Mouse (Mus musculus): ENCODE measurements around the gene Hist2h3c2. TPM values are rescaled to one million over a fixed set of nuclear protein-coding genes. Genes with fewer than 3 reads are reported as not detected.
A peak's percentile ranks its signal among the peaks of the same experiment; 100 is the strongest.
"Not testable (repeated sequence)": the region's sequence is repeated elsewhere in the genome, so short reads cannot be mapped to it uniquely, and the experiment has no call there.

Gene Hist2h3c2
- polyA plus RNA-seq, 1 experiment from 2014 or later: 4.7 TPM

DNA sequence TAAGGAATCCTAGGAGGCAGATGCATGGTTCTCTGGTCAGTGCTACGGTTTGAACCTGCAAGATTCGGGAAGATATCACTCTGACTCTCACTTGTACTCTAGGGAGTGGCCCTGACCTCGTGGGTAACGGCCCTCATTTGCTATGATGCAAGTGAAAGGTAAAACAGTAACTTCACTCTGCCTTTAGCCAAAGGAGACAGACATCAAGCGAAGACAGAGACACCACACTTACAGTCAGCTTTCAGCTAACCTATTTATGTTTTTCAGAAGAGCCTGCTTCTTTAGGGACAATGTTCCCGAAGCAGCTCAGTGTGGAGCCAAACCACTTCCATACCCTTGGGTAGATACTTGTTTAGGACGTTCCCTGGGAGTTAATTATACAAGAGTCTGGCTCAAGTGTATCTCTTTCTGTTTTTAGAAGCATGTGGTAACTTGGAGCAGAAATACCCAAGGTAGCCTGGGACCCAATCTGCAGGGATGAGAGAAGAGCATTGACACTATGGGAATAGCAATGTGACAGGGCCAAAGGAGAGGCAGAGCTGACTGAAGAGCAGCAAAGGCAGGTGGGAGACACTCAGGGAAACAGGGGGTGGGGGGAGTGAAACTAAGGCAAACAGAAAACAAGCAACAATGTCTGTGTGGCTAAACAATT, 5.1 kb upstream of the Hist2h3c2 start:
- H3K36me3 ChIP-seq: no peaks in the 10 kb centered on the region
- H3K27me3 ChIP-seq: no peaks in the 10 kb centered on the region
- H3K9me3 ChIP-seq (replicated peaks): no peaks in the 10 kb centered on the region
- ATAC-seq (ENCODE audit: insufficient number of reproducible peaks, low FRiP score, low TSS enrichment, low read depth): no peak
- WGBS: 75% methylated on average over 7 of the region's 7 CpGs
- H3K4me3 ChIP-seq (replicated peaks): peak overlapping the region; percentile 54
- 0 out of 2 replicates have a peak overlapping the region, but pooled peaks have one; percentile 64 for H3K9ac ChIP-seq
- H3K27ac ChIP-seq (replicated peaks): peak overlapping the region; percentile 99
- H3K4me2 ChIP-seq (replicated peaks): peak overlapping the region; percentile 60
- peaks cover 30% of the 10 kb centered on the region for H3K4me1 ChIP-seq

DNA sequence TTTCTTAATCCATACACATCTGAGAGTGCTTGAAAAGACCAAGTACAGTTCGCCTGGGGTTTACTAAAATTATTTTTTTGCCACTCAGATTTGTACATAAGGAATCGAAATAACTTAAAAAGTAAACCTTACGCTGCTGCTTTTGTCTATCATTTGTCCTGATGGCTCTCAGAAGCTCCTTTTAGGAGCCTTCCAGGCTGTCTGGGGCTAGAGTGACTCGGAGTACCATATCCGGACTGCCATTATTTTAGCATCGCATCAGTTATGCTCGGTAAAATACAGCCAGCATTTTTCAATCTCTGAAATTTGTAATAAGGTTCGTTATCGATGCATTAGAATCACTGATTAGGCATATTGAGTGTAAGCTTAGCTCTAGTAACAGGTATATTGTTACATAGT, 1.9 kb upstream of the Hist2h3c2 start:
- Histone ChIP-seq H3K27ac (replicated peaks) (peak overlapping the region; percentile 91), H3K9me3 (replicated peaks) (no peaks in the 10 kb centered on the region), H3K4me3 (replicated peaks) (peak overlapping the region; percentile 32), H3K4me2 (replicated peaks) (peak overlapping the region; percentile 39), H3K9ac (peak overlapping the region; percentile 18; the same call in 1 of the 2 replicates), H3K27me3 (no peaks in the 10 kb centered on the region), H3K36me3 (no peaks in the 10 kb centered on the region), H3K4me1 (peaks cover 34% of the 10 kb centered on the region)
- 76% methylated on average over 9 of the region's 9 CpGs for WGBS
- no peak for ATAC-seq (ENCODE audit: insufficient number of reproducible peaks, low FRiP score, low TSS enrichment, low read depth)

DNA sequence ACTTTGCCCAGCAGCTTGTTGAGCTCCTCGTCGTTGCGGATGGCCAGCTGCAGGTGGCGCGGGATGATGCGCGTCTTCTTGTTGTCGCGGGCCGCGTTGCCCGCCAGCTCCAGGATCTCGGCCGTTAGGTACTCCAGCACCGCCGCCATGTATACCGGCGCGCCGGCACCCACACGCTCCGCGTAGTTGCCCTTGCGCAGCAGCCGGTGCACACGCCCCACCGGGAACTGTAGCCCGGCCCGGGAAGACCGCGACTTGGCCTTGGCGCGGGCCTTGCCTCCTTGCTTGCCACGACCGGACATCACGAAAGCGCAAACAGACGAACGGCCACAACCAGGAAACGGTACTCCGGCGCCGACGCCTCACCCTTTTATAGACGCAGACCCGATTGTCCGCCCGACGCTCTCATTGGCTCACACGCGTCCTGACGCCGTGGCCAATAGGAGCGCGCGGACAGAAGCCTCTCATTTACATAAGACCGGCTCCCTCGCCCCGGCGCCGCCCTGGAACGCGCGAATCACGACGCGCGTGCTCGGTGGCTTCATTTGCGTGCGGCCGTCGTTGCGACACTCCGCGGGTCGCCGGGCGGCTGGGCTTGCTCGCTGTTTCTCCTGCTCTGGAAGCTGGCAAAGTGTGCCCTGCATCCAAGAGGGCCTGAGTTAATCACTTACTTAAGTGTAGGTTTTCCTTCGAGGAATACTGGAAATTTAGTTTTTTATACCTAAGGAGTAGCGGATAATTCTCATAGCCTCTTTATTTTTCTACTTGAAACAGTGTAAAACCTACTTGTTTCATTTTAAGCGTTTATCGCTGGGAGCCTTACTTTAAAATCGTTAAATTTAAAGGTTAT, 1.2 kb upstream of the Hist2h3c2 start, which contains the start of gene Hist2h2aa2:
TSS of gene Hist2h2aa2 (minus strand) at position 328 of the 850 bp plus-strand sequence.
- 3% methylated on average over 31 of the region's 85 CpGs for WGBS
- H3K36me3 ChIP-seq; H3K9me3 ChIP-seq (replicated peaks); H3K27me3 ChIP-seq: not testable (repeated sequence)
- Histone ChIP-seq H3K4me2 (replicated peaks) (peak within 1 kb of the TSS; percentile 39), H3K9ac (peak within 1 kb of the TSS; percentile 18; the same call in 1 of the 2 replicates), H3K4me3 (replicated peaks) (peak within 1 kb of the TSS; percentile 38), H3K4me1 (peaks cover 34% of the 10 kb centered on the region), H3K27ac (replicated peaks) (peak within 1 kb of the TSS; percentile 91)
- peak; percentile 89 for ATAC-seq (ENCODE audit: insufficient number of reproducible peaks, low FRiP score, low TSS enrichment, low read depth)

DNA sequence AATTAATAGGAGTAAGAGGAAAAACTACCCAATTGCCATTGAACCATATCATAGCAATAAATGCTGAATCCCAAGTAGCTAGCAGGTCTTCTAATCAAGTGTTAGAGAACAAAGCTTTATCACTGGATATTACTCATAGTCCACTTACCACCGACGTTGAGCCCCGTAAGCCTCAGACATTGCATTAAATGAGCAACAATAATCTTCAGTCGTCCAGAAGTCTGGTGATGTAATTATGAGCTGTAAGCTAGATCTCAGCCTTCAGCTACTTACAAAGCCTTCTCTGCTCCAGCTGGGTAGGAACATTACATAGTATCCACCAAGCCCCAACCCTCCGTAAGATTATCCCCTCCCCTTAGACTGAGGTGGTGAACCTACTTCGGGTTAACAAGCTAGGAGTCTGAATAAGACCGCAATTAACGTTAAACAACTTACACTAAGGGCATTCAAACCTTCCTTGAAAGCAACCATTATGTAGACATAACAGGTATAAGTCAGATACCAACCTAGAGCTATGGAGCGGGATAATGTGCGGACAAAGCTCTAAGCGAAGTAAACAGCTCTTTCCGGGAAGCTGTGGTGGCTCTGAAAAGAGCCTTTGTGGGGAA, 919 bp downstream of the Hist2h3c2 start:
- Histone ChIP-seq H3K27me3 (no peaks in the 10 kb centered on the region), H3K4me3 (replicated peaks) (peak overlapping the region; percentile 45), H3K9me3 (replicated peaks) (no peaks in the 10 kb centered on the region), H3K4me2 (replicated peaks) (peak overlapping the region; percentile 50), H3K9ac (peak overlapping the region; percentile 44), H3K36me3 (no peaks in the 10 kb centered on the region), H3K4me1 (peaks cover 25% of the 10 kb centered on the region), H3K27ac (replicated peaks) (peak overlapping the region; percentile 80)
- ATAC-seq (ENCODE audit: insufficient number of reproducible peaks, low FRiP score, low TSS enrichment, low read depth): no peak
- WGBS: 1% methylated on average over 12 of the region's 12 CpGs

DNA sequence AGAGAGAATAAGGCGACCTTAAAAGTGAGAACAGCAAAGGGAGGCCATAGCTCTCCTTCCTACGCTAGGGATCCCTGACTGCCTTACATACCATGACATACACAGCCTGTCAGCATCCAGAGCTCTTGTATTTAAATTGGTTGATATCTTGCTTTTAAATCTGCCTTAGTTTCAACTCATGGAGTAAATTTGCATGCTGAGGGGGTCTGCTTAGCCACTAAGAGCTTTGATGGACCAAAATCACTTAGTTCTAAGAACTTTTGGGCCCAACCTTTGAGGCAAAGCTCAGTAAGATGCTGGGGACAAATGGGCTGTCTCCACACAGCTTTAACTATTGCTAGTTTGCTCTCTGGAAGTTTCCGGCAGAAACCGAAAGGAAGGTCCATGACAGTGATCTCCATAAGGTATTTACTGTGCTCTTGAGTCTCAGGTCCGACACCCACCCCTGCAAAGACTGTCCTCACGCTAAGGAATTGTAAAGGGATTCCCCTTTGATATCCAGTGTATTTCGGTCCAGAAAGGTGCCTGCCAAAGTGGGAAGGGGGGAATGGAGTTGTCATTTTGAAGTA, 1.5 kb downstream of the Hist2h3c2 start:
- H3K4me1 ChIP-seq: peaks cover 21% of the 10 kb centered on the region
- H3K4me2 ChIP-seq (replicated peaks): peak overlapping the region; percentile 50
- no peaks in the 10 kb centered on the region for H3K36me3 ChIP-seq
- no peaks in the 10 kb centered on the region for H3K27me3 ChIP-seq
- H3K9me3 ChIP-seq (replicated peaks): no peaks in the 10 kb centered on the region
- H3K27ac ChIP-seq (replicated peaks): peak overlapping the region; percentile 65
- ATAC-seq (ENCODE audit: insufficient number of reproducible peaks, low FRiP score, low TSS enrichment, low read depth): no peak
- H3K4me3 ChIP-seq (replicated peaks): peak overlapping the region; percentile 45
- WGBS: 12% methylated on average over 7 of the region's 7 CpGs
- peak overlapping the region; percentile 44 for H3K9ac ChIP-seq

DNA sequence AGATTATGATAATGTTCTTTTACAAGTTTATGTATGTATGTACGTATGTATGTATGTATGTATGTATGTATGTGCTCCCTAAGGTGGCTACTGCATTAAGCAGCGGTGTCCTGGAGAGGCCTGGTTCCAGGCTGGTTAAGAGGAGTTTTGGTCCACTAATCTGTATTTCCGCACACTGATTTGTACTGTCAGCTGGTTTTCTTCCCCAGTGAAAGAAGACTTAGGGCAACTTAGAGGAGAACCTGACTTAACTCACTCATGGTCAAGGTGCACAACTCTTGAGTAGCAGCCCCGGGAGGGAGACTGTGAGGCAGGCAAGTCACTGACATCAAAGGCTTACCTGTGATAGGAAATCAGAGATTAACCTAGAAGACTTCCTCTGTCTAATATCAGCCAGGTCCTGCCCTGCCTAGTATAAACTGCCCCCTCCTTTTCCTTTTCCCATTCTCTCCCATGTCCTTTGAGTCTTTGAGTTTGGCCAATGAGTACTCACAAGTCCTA, 2.0 kb downstream of the Hist2h3c2 start:
- Histone ChIP-seq H3K27ac (replicated peaks) (no peak overlapping the region), H3K4me3 (replicated peaks) (peak overlapping the region; percentile 45), H3K4me2 (replicated peaks) (peak overlapping the region; percentile 50), H3K9me3 (replicated peaks) (no peaks in the 10 kb centered on the region), H3K36me3 (no peaks in the 10 kb centered on the region), H3K27me3 (no peaks in the 10 kb centered on the region), H3K9ac (peak overlapping the region; percentile 44; the same call in 1 of the 2 replicates), H3K4me1 (peaks cover 19% of the 10 kb centered on the region)
- no peak for ATAC-seq (ENCODE audit: insufficient number of reproducible peaks, low FRiP score, low TSS enrichment, low read depth)
- WGBS: 70% methylated on average over 4 of the region's 4 CpGs

DNA sequence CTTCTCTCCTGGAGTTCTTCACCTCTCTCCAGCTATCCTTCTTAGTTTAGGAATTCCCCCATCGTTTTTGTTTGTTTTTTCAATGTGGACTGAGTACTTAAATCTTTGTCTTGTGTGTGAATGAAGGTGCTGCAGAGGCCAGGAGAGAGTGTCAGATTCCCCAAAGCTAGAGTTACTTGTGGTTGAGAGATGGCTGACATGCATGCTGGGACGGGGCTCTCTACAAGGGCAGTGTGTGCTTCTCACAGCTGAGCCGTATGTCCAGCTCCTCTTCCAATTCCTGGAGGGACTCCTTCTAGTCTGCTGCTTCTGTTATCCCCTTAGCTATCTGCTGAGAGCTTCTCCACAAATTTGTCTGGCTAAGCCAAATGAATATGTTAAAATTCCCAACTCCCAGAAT, 3.1 kb downstream of the Hist2h3c2 start:
- Histone ChIP-seq H3K9me3 (replicated peaks) (no peaks in the 10 kb centered on the region), H3K4me2 (replicated peaks) (no peak overlapping the region), H3K4me3 (replicated peaks) (no peak overlapping the region), H3K27ac (replicated peaks) (no peak overlapping the region), H3K36me3 (no peaks in the 10 kb centered on the region), H3K27me3 (no peaks in the 10 kb centered on the region), H3K4me1 (peaks cover 16% of the 10 kb centered on the region), H3K9ac (no peak overlapping the region)
- ATAC-seq (ENCODE audit: insufficient number of reproducible peaks, low FRiP score, low TSS enrichment, low read depth): no peak
- 53% methylated on average over 3 of the region's 3 CpGs for WGBS

DNA sequence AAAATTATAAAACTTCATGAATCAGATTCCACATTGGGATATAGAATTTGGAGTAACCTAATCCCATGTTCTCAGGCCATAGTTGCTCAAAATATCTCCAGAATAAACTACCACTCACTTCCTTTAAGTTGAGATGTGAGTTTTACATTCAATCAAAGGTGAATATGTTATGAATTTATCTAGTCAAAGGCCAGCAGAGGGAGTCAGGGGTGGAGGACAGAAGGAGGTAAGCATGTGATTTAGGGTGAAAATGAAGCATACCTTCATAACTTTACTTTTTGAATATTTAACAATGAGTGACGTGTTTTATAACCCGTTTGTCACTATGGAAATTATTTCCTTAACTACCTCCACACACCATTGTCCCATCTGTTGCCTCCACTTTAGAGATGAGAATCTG, 4.0 kb downstream of the Hist2h3c2 start:
- peaks cover 14% of the 10 kb centered on the region for H3K4me1 ChIP-seq
- H3K27ac ChIP-seq (replicated peaks): no peak overlapping the region
- H3K27me3 ChIP-seq: no peaks in the 10 kb centered on the region
- no peaks in the 10 kb centered on the region for H3K9me3 ChIP-seq (replicated peaks)
- H3K4me3 ChIP-seq (replicated peaks): no peak overlapping the region
- no peak overlapping the region for H3K4me2 ChIP-seq (replicated peaks)
- H3K36me3 ChIP-seq: no peaks in the 10 kb centered on the region
- no peak for ATAC-seq (ENCODE audit: insufficient number of reproducible peaks, low FRiP score, low TSS enrichment, low read depth)
- WGBS: 92% methylated on average over 2 of the region's 2 CpGs
- H3K9ac ChIP-seq: no peak overlapping the region

DNA sequence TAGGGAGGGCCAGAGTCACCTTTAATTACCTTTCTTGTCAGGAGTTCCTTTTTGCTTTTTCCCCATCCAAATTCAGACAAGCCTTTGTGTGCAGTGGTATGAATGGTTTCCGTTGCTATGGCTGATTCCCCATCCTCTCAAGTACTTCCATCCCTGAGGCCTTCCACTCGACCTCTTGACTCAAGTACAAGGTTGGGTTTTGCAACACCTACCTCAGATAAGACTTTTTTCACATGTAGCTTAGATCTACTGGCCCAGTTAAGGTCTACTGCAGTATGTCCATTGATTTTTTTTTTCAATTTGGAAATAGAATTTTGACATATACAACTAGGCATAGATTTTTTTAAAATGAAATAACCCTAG, 7.2 kb downstream of the Hist2h3c2 start:
- Histone ChIP-seq H3K4me2 (replicated peaks) (no peak overlapping the region), H3K4me3 (replicated peaks) (no peak overlapping the region), H3K36me3 (no peaks in the 10 kb centered on the region), H3K27ac (replicated peaks) (no peak overlapping the region), H3K27me3 (no peaks in the 10 kb centered on the region), H3K9ac (no peak overlapping the region), H3K4me1 (0 out of 2 replicates have a peak, but pooled peaks cover 3% of the 10 kb centered on the region), H3K9me3 (replicated peaks) (no peaks in the 10 kb centered on the region)
- WGBS: 54% methylated on average over 2 of the region's 2 CpGs
- no peak for ATAC-seq (ENCODE audit: insufficient number of reproducible peaks, low FRiP score, low TSS enrichment, low read depth)

DNA sequence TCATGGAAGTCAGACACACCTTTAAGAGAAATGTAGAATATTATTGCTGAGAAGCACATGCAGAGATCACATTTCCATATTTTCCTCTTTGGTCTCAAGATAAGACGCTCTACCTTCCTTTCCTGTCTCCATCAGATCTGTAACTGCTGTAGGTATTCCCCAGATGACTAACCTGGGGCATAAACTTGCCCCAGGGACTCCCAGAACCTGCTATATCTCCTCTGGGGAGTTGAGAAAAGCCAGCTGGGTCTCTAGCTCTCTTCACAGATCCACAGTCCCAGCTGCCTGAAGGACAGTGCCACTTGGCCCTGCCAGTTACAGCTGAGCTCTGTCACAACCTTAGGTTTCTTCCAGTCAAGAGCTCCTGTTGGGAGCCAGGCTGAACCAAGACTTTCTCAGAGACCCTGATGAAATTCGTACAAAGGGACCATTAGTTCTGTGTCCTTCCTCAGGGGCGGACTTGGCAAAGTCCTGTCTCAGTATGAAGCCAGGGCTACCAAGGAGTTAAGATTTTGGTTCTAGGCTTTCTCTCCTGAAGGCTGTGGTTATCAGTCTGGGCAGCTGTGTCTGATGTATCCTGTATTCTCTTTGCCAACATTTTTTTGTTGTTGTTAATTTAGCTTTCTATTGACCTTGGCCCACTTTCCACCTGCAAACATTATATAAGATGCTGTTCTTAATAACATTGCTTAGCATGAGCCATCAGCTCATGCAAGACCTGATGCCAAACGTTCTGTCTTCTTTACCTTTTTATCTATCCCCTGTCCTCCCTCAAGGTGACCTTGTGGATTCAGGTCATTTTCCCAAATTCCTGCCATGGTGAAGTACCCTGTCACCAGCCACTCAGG, 7.8 kb downstream of the Hist2h3c2 start:
- Histone ChIP-seq H3K9ac (no peak overlapping the region), H3K4me2 (replicated peaks) (no peak overlapping the region), H3K27ac (replicated peaks) (no peak overlapping the region), H3K9me3 (replicated peaks) (no peaks in the 10 kb centered on the region), H3K36me3 (no peaks in the 10 kb centered on the region), H3K4me1 (0 out of 2 replicates have a peak, but pooled peaks cover 4% of the 10 kb centered on the region), H3K27me3 (no peaks in the 10 kb centered on the region), H3K4me3 (replicated peaks) (no peak overlapping the region)
- WGBS: 71% methylated on average over 4 of the region's 4 CpGs
- ATAC-seq (ENCODE audit: insufficient number of reproducible peaks, low FRiP score, low TSS enrichment, low read depth): no peak
